Mouse (Mus musculus) CH12.LX (cell line): Measurements from ENCODE around the gene Irf3. TPM values are rescaled to one million over a fixed set of nuclear protein-coding genes. Genes with fewer than 3 reads are reported as not detected.
A peak's percentile ranks its signal among the peaks of the same experiment; 100 is the strongest.

Experiments used
- DNase-seq: peaks from one replicate; pipeline ENCODE4 v3.0.0-alpha.2; 2013; ENCODE audit errors: extremely low read depth
- H3K27ac ChIP-seq: 2 replicates; pipeline ENCODE4 v1.5.1; 2012; ENCODE audit warnings: low read depth, mild to moderate bottlenecking, control low read depth, moderate library complexity; ENCODE audit not compliant: insufficient read depth
- H3K27me3 ChIP-seq: replicated peaks from 2 replicates; pipeline ENCODE3; 2012; ENCODE audit warnings: inconsistent platforms
- H3K36me3 ChIP-seq, 2 experiments: replicated peaks in 1 of 2; 2 replicates each; pipeline versions ENCODE3 to v1.6.1; 2012; ENCODE audit warnings: inconsistent platforms in 1 of 2, low read length in 1 of 2, mild to moderate bottlenecking in 1 of 2, mixed read lengths in 1 of 2, moderate library complexity in 1 of 2; ENCODE audit not compliant: control insufficient read depth in 1 of 2, insufficient read depth in 1 of 2
- H3K4me1 ChIP-seq, 2 experiments: 2 replicates each; pipeline ENCODE4 v1.6.1; 2012; ENCODE audit warnings: inconsistent platforms in 1 of 2, moderate library complexity in 1 of 2; ENCODE audit not compliant: insufficient read depth in 2 of 2, control insufficient read depth in 1 of 2
- H3K4me2 ChIP-seq: 2 replicates; pipeline ENCODE4 v1.6.1; 2012; ENCODE audit warnings: low read depth, mild to moderate bottlenecking, control low read depth; ENCODE audit not compliant: poor library complexity, insufficient read depth, severe bottlenecking
- H3K4me3 ChIP-seq, 3 experiments: fragments of 150-350 bp in 1 of 3; sonication (generic) in 1 of 3; replicated peaks in 1 of 3; 2 replicates each; pipeline versions ENCODE3 to v1.5.1; 2011 to 2012; ENCODE audit warnings: low read depth in 2 of 3, low read length in 2 of 3, mild to moderate bottlenecking in 2 of 3, moderate library complexity in 2 of 3, control low read depth in 1 of 3, improper control_type of control experiment in 1 of 3, inconsistent platforms in 1 of 3, mixed read lengths in 1 of 3; ENCODE audit not compliant: poor library complexity in 1 of 3
- H3K79me2 ChIP-seq: replicated peaks from 2 replicates; pipeline ENCODE4 v1.6.1; 2012; ENCODE audit warnings: mild to moderate bottlenecking, moderate library complexity; ENCODE audit not compliant: control insufficient read depth, poor library complexity, insufficient read depth, severe bottlenecking; ENCODE audit errors: extremely low read depth
- H3K9ac ChIP-seq: 2 replicates; pipeline ENCODE4 v1.6.1; 2012; ENCODE audit warnings: low read depth, mild to moderate bottlenecking, control low read depth, moderate library complexity; ENCODE audit not compliant: insufficient read depth
- H3K9me3 ChIP-seq: replicated peaks from 2 replicates; pipeline ENCODE3; 2012; ENCODE audit warnings: low read length, inconsistent platforms, mixed read lengths
- BHLHE40 ChIP-seq: IDR thresholded peaks from 2 replicates; pipeline ENCODE4 v1.6.1; 2011; ENCODE audit warnings: mild to moderate bottlenecking, low read depth, low read length, improper control_type of control experiment
- CHD1 ChIP-seq: IDR thresholded peaks from 2 replicates; pipeline ENCODE4 v1.6.1; 2012; ENCODE audit warnings: low read depth, low read length, improper control_type of control experiment, inconsistent platforms
- CTCF ChIP-seq, 2 experiments: IDR thresholded peaks in 1 of 2; conservative IDR thresholded peaks in 1 of 2; 2 replicates each; pipeline ENCODE4 v1.5.1; 2011 to 2012; ENCODE audit warnings: low read depth in 2 of 2, low read length in 2 of 2, improper control_type of control experiment in 1 of 2, inconsistent platforms in 1 of 2, mild to moderate bottlenecking in 1 of 2, moderate library complexity in 1 of 2
- E2F4 ChIP-seq: IDR thresholded peaks from 2 replicates; pipeline ENCODE4 v1.6.1; 2011; ENCODE audit warnings: low read depth, low read length, improper control_type of control experiment; ENCODE audit not compliant: insufficient replicate concordance
- ELF1 ChIP-seq: IDR thresholded peaks from 2 replicates; pipeline ENCODE4 v1.6.1; 2014; ENCODE audit warnings: low read depth, mild to moderate bottlenecking, inconsistent platforms, low read length, improper control_type of control experiment
- EP300 ChIP-seq: IDR thresholded peaks from 2 replicates; pipeline ENCODE4 v1.6.1; 2011; ENCODE audit warnings: low read length, improper control_type of control experiment
- ETS1 ChIP-seq: conservative IDR thresholded peaks from 2 replicates; pipeline ENCODE4 v1.6.1; 2012; ENCODE audit warnings: low read depth, mild to moderate bottlenecking, inconsistent platforms, low read length, improper control_type of control experiment, moderate library complexity
- GABPA ChIP-seq: IDR thresholded peaks from 2 replicates; pipeline ENCODE4 v1.6.1; 2012; ENCODE audit warnings: low read depth, low read length, improper control_type of control experiment, inconsistent platforms; ENCODE audit not compliant: insufficient replicate concordance
- HCFC1 ChIP-seq: IDR thresholded peaks from 2 replicates; pipeline ENCODE4 v1.6.1; 2012; ENCODE audit warnings: low read depth, mild to moderate bottlenecking, inconsistent platforms, low read length, improper control_type of control experiment
- IRF4 ChIP-seq: IDR thresholded peaks from 2 replicates; pipeline ENCODE4 v1.6.1; 2014; ENCODE audit warnings: low read depth, mild to moderate bottlenecking, inconsistent platforms, low read length, improper control_type of control experiment
- JUN ChIP-seq: IDR thresholded peaks from 2 replicates; pipeline ENCODE4 v1.6.1; 2011; ENCODE audit warnings: low read depth, mild to moderate bottlenecking, low read length, improper control_type of control experiment, moderate library complexity; ENCODE audit not compliant: insufficient read depth
- JUND ChIP-seq: conservative IDR thresholded peaks from 2 replicates; pipeline ENCODE4 v1.6.1; 2011; ENCODE audit warnings: low read depth, low read length, improper control_type of control experiment
- KAT2A ChIP-seq: IDR thresholded peaks from 2 replicates; pipeline ENCODE4 v1.6.1; 2012; ENCODE audit warnings: low read length, improper control_type of control experiment, inconsistent platforms; ENCODE audit not compliant: insufficient replicate concordance
- MAX ChIP-seq: IDR thresholded peaks from 2 replicates; pipeline ENCODE4 v1.6.1; 2011; ENCODE audit warnings: low read length, improper control_type of control experiment
- MAZ ChIP-seq: IDR thresholded peaks from 2 replicates; pipeline ENCODE4 v1.6.1; 2012; ENCODE audit warnings: low read depth, mild to moderate bottlenecking, inconsistent platforms, low read length, improper control_type of control experiment, moderate library complexity
- MEF2A ChIP-seq: IDR thresholded peaks from 2 replicates; pipeline ENCODE4 v1.6.1; 2014; ENCODE audit warnings: low read depth, mild to moderate bottlenecking, inconsistent platforms, low read length, improper control_type of control experiment, borderline replicate concordance
- MXI1 ChIP-seq: IDR thresholded peaks from 2 replicates; pipeline ENCODE4 v1.6.1; 2011; ENCODE audit warnings: mild to moderate bottlenecking, low read depth, low read length, improper control_type of control experiment
- MYC ChIP-seq: IDR thresholded peaks from 2 replicates; pipeline ENCODE4 v1.6.1; 2011; ENCODE audit warnings: low read depth, mild to moderate bottlenecking, improper control_type of control experiment, low read length
- NRF1 ChIP-seq: IDR thresholded peaks from 2 replicates; pipeline ENCODE4 v1.6.1; 2014; ENCODE audit warnings: low read depth, mild to moderate bottlenecking, inconsistent platforms, low read length, improper control_type of control experiment, moderate library complexity
- PAX5 ChIP-seq: IDR thresholded peaks from 2 replicates; pipeline ENCODE4 v1.6.1; 2012; ENCODE audit warnings: low read length, inconsistent platforms, mixed read lengths
- POLR2AphosphoS2 ChIP-seq: IDR thresholded peaks from 2 replicates; pipeline ENCODE4 v1.6.1; 2011; ENCODE audit warnings: low read depth, low read length, improper control_type of control experiment
- SMC3 ChIP-seq: IDR thresholded peaks from 2 replicates; pipeline ENCODE4 v1.6.1; 2011; ENCODE audit warnings: low read depth, low read length, improper control_type of control experiment
- TCF12 ChIP-seq: IDR thresholded peaks from 2 replicates; pipeline ENCODE4 v1.6.1; 2014; ENCODE audit warnings: low read depth, mild to moderate bottlenecking, inconsistent platforms, low read length, improper control_type of control experiment
- UBTF ChIP-seq: IDR thresholded peaks from 2 replicates; pipeline ENCODE4 v1.6.1; 2012; ENCODE audit warnings: low read depth, mild to moderate bottlenecking, inconsistent platforms, low read length, improper control_type of control experiment, moderate library complexity
- USF1 ChIP-seq: IDR thresholded peaks from 2 replicates; pipeline ENCODE4 v1.6.1; 2014; ENCODE audit warnings: low read depth, mild to moderate bottlenecking, inconsistent platforms, low read length, improper control_type of control experiment
- USF2 ChIP-seq: conservative IDR thresholded peaks from 2 replicates; pipeline ENCODE4 v1.6.1; 2011; ENCODE audit warnings: low read depth, low read length, improper control_type of control experiment
- ZKSCAN1 ChIP-seq: IDR thresholded peaks from 2 replicates; pipeline ENCODE4 v1.6.1; 2012; ENCODE audit warnings: low read depth, inconsistent platforms, low read length, improper control_type of control experiment, borderline replicate concordance
- ZMIZ1 ChIP-seq: IDR thresholded peaks from 2 replicates; pipeline ENCODE4 v1.6.1; 2012; ENCODE audit warnings: low read depth, mild to moderate bottlenecking, inconsistent platforms, low read length, improper control_type of control experiment
- ZNF384 ChIP-seq: IDR thresholded peaks from 2 replicates; pipeline ENCODE4 v1.6.1; 2012; ENCODE audit warnings: low read depth, low read length, improper control_type of control experiment, inconsistent platforms
- dilution Hi-C: fragments of 300-500 bp; cut with MboI; formaldehyde crosslinking; loops from 2 replicates; pipeline ENCODE4 v1.14.3; 2020; ENCODE audit warnings: low sequenced_read_pairs; ENCODE audit not compliant: extremely low pct_unique_long_range_greater_than_20kb, extremely low pct_ligation_motif_present
- in situ Hi-C: fragments of 300-500 bp; cut with MboI; formaldehyde crosslinking; loops from 3 replicates; pipeline ENCODE4 v1.14.3; 2019; ENCODE audit warnings: low sequenced_read_pairs, low pct_ligation_motif_present, low pct_unique_long_range_greater_than_20kb, mixed read lengths
- polyA plus RNA-seq: library from polyadenylated mRNA; unstranded; fragments of >175 nt; gene quantifications from 2 replicates; pipeline ENCODE4 v1.2.1, GENCODE M21; 2012; ENCODE audit warnings: low read depth; ENCODE audit not compliant: insufficient read length
- total RNA-seq, 2 experiments: library from RNA; depleted of rRNA; stranded (reverse); fragments of 300-350 nt in 1 of 2; fragments of >200 nt in 1 of 2; gene quantifications; 2 replicates each; pipeline ENCODE4 v1.2.3; 2012 to 2014

The Irf3 gene
- total and polyA plus RNA-seq, 3 experiments: 33.5 to 79.7 (median 56.5) TPM

DNA sequence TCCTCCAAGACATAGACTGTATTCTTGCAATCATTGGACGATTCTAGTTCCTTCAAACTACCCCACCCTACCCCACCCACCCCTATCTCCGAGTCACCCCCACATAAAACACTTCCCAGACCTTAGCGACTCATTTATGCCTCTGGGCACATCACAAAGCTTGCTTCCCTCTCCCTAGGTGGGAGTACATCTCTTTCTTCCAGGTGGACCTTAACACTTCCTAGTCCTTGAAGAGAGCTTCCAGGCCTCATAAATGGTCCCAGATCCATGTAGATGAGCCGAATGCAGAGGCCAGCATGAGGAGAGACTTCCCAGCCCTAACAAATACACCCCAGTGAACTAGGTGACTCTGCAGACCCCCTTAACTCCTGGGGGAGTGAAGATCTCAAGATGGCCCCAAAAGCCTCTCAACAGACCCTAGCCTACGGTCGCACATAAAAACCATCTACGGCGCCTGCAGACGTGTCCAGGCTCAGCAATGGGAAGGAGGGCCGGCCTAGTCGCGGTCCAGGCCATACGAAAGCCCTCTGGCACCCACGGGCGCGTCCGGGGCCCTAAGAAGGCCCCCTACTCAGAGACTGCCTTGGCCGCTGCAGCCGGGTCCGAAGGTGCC is 18.0 kb downstream of the Irf3 start:
- peak overlapping the region; percentile 30 for H3K4me2 ChIP-seq
- H3K9ac ChIP-seq: peak overlapping the region; percentile 100
- H3K4me1 ChIP-seq: peaks cover 0 to 31% of the 10 kb centered on the region in 2 experiments; a peak in 2 of 4 replicates
- no peaks in the 10 kb centered on the region for H3K9me3 ChIP-seq
- TF ChIP-seq JUND: no peak
- 0 out of 2 replicates have a peak, but pooled peaks have one; percentile 42 for TF ChIP-seq UBTF
- DNase-seq: peak; percentile 17
- H3K27ac ChIP-seq: peak overlapping the region; percentile 74
- peak overlapping the region; percentile 63 to 99 (median 92) for H3K4me3 ChIP-seq
- in situ Hi-C loops (no loop called here), dilution Hi-C loops (no loop called here)
- peaks cover 27 to 41% of the 10 kb centered on the region in 2 experiments for H3K36me3 ChIP-seq
- peaks cover 18% of the 10 kb centered on the region for H3K79me2 ChIP-seq
- H3K27me3 ChIP-seq: no peaks in the 10 kb centered on the region

DNA sequence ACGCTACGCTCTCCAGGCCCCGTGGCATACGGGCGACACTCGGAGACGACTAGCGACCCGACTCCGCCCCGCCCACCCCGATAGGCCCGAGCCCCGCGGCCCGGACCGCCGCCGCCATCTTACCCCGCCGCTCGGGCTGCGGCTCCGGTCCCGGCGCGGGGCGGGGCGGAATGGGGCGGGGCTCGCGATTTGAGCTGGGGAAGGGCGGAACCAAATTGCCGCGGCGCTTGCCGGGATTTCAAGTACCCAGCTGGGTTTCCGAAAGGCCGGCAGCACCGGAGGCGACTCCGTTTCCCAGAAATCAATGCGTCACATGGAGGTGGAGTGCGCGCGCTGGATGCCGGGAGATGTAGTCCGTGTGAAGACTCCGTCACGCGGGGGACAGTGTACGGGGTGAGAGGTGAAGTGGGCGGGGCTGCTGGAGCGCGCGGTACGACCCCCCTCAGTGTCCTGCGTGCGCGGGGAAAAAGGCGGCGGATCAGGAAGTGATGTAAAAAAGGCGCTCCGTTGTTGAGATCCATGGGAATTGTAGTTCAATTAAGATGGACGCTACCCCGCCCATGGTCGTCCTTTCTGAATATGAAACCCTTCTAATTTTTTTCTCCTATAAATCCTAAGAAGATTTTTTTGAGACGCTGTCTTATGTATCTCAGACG is 18.6 kb downstream of the Irf3 start, which contains the start of gene Scaf1:
Gene Scaf1, minus strand, starts transcription at position 407 of the 656 bp plus-strand sequence.
- dilution Hi-C loops (no loop called here), in situ Hi-C loops (no loop called here)
- H3K4me1 ChIP-seq: peaks cover 0 to 31% of the 10 kb centered on the region in 2 experiments; a peak in 2 of 4 replicates
- TF ChIP-seq MAZ: peak; percentile 84
- no peak for TF ChIP-seq ETS1
- TF ChIP-seq ZNF384: no peak; the same call in 1 of the 2 replicates
- peak; percentile 99 for TF ChIP-seq KAT2A
- TF ChIP-seq NRF1: peak; percentile 72
- TF ChIP-seq USF1: peak; percentile 86
- 0 out of 2 replicates have a peak, but pooled peaks have one; percentile 13 for TF ChIP-seq UBTF
- no peak for TF ChIP-seq SMC3
- TF ChIP-seq GABPA: peak; percentile 89; the same call in 1 of the 2 replicates
- TF ChIP-seq ZMIZ1: no peak
- peak; percentile 86 for TF ChIP-seq ELF1
- peak; percentile 95 for TF ChIP-seq HCFC1
- TF ChIP-seq CHD1: no peak
- no peak for TF ChIP-seq POLR2AphosphoS2
- peak; percentile 36; the same call in 1 of the 2 replicates for TF ChIP-seq TCF12
- peak; percentile 44 for TF ChIP-seq MXI1
- peak; percentile 40; the same call in 1 of the 2 replicates for TF ChIP-seq USF2
- TF ChIP-seq IRF4: no peak; the same call in 1 of the 2 replicates
- no peak for TF ChIP-seq ZKSCAN1
- peak; percentile 44 for TF ChIP-seq BHLHE40
- peak; percentile 60; the same call in 1 of the 2 replicates for TF ChIP-seq MEF2A
- TF ChIP-seq MAX: peak; percentile 61; the same call in 1 of the 2 replicates
- no peak; the same call in 1 of the 2 replicates for TF ChIP-seq MYC
- TF ChIP-seq E2F4: peak; percentile 83; the same call in 1 of the 2 replicates
- no peak for TF ChIP-seq EP300
- TF ChIP-seq PAX5: no peak
- TF ChIP-seq JUN: no peak
- TF ChIP-seq CTCF (conservative IDR thresholded peaks at IDR 0.05 in 1 of 2, IDR thresholded peaks at IDR 0.05 in 1 of 2; ENCODE audit: low read depth in 2 of 2, low read length in 2 of 2): no peak

More for the DNA sequence above, 18.6 kb downstream of the Irf3 start, which contains the start of gene Scaf1:
- H3K9ac ChIP-seq: peak within 1 kb of the TSS; percentile 100
- peak within 1 kb of the TSS; percentile 53 for H3K4me2 ChIP-seq
- peak within 1 kb of the TSS; percentile 81 for H3K27ac ChIP-seq
- H3K9me3 ChIP-seq: no peaks in the 10 kb centered on the region
- peaks cover 25 to 41% of the 10 kb centered on the region in 2 experiments for H3K36me3 ChIP-seq
- DNase-seq: peak; percentile 99
- peaks cover 18% of the 10 kb centered on the region for H3K79me2 ChIP-seq
- no peaks in the 10 kb centered on the region for H3K27me3 ChIP-seq
- peak within 1 kb of the TSS; percentile 63 to 99 (median 92) for H3K4me3 ChIP-seq
